Mouse (Mus musculus): Measurements from ENCODE around the gene Sf3a1.
A peak's percentile ranks its signal among the peaks of the same experiment; 100 is the strongest.

The Sf3a1 gene

GRCm38 (mm10) chr11:4214572-4214971 is 54.4 kb downstream of the Sf3a1 start:
- no peak for DNase-seq (ENCODE audit: low read depth, low spot score)

GRCm38 (mm10) chr11:4215061-4215460 is 54.9 kb downstream of the Sf3a1 start:
- no peak for DNase-seq (ENCODE audit: low read depth, low spot score)

DNA sequence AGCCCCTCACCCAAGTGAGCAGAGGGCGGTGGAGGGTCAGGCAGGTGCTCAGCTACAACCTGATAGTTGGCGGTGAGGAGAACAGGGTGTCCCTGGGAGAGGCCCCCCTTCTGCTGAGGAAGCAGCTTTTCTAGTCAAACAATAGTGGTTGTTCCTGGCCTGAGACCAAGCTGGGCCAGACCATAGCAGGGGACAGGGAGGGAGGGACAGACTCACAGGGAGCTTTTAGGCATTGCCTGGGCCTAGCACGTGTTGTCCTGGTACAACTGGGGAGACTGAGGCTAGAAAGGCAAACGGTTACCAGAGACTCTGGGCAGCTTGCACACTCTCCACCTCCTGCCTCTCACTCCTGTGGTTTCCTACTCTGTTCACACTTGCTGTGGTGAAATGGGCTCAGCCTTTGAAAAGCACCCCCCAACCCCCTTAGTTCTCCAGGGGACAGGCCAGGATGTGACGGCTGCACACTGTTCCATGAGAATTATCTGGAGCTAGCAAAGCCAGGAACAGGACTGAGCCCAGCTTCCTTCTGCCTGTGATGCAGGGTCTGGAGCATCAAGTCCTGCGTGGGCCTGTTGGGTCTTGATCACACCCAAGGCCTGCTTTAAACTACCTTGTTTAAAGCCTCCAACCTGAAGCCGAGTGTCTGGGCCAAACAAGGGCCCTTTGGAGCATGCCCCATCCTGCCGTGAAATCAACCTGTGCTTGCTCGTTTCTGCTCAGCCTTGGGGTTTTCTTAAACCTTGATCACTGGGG is 56.3 kb downstream of the Sf3a1 start:
- no peak for DNase-seq (ENCODE audit: low read depth, low spot score)

- peak; percentile 91 for DNase-seq (ENCODE audit: low read depth, low spot score)
These were observed 57.9 kb downstream of the Sf3a1 start, which contains the start of gene Castor1 for GRCm38 (mm10) chr11:4217914-4218629. Gene Castor1 (plus strand): TSS chr11:4218225.

DNA sequence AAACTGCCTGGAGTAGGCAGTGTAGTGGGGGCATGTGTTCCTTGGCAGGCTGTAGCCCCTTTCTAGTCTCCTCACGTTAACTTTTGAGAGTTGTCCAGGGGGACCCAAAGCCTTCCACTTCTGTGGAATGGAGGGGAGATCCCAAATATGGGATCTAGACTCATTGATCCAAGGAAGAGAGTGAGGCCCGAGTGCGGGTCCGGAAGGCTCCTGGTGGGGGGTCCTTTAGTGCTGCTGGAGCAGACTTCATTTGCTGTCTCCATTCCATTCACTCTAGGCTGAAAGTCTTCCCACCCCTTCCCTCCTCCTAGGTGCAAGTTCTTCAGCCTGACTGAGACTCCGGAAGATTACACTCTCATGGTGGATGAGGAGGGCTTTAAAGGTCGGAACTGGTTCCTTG is 58.5 kb downstream of the Sf3a1 start:
- DNase-seq (ENCODE audit: low read depth, low spot score): no peak

GRCm38 (mm10) chr11:4219317-4219751 is 59.2 kb downstream of the Sf3a1 start:
- DNase-seq (ENCODE audit: low read depth, low spot score): no peak

- DNase-seq (ENCODE audit: low read depth, low spot score): no peak
These were observed 59.8 kb downstream of the Sf3a1 start for GRCm38 (mm10) chr11:4219908-4220307.

DNA sequence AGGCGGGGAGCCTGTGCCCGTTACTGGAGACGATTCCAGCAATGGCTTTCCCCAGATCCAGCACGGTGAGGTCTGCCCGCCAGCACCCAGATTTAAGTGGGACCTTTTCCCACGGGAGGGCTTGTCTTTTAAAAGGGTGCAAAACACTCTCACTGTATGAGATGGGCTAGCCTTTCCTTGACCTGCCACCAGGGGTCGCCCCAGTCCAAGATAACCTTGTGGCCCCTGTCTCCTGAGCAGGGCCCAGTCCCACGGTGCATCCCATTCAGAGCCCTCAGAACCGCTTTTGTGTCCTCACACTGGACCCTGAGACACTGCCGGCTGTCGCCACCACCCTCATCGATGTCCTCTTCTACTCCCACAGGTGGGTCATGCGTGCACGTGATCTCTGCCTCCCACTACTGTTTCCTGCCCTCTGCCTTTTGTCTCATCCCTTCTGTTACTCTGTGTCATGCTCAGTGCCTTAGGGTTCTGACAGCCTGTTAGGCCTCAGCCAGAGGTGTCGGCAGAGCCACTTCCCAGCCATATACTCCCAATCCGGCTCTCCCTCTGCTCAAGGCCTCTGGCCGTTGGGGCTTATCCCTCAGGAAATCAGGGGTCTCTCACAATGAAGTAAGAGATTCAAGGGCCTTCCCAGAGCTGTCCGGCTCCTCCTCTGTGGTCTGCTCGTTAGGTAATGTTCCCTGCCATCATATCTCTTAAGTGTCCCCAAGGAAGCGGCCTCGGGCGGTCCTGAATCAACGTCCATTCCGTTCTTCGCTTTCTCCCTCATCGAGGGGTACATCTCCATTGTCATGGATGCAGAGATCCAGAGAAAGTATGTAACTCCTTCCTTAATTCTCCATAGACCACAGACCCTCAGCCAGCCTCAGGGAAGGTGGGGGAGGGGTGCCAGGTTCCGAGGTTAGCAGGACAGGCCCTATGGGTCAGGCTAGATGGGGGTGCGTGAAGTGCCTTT is 60.6 kb downstream of the Sf3a1 start:
- peak; percentile 77 for DNase-seq (ENCODE audit: low read depth, low spot score)

DNA sequence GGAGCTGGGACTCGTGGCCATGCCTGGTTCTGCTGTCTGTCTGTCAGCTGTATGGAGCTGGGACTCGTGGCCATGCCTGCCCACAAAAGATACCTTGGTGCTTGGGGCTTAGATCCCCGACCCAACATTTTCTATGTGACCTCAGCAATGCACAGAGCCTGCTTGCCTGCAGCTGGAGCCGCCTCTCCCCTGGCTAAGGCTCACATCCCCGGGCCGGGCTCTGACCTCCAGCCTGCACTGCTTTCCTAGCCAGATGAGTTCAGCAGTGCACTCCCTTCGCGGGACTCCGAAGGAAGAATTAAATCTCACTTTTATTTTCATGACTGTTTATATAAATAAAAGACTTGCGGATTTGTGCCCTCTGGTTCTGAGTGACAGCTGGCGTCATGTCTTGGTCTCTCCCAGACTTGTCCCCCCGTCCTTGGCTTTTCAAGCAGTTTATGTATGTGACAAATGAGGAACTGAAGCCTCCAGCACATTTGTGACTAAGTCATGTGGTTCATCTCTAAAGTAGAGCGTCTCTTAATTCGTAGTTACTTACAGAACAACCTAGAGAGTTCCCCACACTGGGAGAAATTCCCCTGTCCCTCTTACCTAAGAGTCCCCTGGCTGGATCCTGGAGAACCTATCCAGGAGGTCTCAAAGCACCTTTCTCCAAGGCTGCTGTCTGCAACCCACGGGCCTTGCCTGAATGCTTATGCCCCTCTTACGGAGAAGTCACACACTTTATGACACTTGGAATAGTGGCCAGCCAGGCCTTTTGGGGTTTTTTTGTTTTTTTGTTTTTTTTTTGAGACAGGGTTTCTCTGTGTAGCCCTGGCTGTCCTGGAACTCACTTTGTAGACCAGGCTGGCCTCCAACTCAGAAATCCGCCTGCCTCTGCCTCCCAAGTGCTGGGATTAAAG is 62.1 kb downstream of the Sf3a1 start:
- DNase-seq (ENCODE audit: low read depth, low spot score): no peak

DNA sequence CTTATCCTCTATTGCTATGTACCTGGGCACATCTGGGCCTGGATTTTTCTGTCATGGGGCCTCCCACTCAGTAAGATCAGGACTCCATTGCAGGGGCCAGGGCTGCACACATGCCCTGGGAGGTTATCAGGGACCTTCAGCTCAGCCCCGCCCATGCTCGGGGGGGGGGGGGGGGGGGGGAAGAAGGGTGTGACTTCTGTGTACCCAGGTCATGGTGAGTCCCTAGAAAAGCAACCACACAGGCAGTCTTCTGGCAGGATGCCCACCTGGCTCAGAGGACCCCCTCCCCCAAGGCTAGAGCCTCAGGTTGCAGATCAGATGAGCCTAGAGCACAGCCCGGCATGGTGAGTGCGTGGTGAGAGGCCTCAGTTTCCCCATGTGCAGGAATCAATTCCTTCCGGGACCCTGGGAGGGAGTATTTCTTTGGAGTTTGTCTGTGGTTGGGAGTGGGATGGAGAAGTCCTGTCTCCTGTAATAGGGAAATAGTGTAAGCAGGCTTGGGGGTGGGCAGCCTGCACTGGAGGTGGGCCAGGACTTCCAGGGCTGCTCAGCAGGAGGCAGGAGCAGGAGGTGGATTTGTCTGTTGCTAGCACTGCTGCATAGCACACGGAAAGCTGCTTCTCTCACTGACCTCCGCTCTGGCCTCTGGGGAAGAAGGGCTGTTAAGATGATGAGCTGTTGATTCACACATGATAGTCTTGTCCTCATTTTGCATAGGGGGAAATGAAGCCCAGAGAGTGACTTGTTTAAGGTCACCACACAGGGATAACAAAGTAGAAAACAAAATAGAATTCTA is 63.4 kb downstream of the Sf3a1 start:
- peak; percentile 82 for DNase-seq (ENCODE audit: low read depth, low spot score)

DNA sequence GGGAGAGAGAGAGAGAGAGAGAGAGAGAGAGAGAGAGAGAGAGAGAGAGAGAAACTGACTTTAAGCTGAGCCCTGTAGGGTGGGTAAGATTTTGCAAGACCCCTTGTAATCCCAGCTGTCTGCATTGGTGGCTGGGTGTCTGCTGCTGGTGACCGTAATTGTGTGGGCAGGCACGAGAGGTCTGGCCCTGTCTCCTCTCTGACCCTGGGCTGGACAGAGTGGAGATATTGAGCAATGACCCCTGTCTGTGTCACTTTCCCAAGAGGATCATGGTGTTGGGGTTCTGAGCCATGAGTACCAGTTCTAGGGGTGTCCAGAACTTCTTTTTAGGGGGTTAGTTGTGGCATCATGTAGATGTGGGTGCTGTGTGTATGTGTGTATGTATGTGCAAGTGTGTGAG is 64.1 kb downstream of the Sf3a1 start:
- DNase-seq (ENCODE audit: low read depth, low spot score): no peak

- DNase-seq (ENCODE audit: low read depth, low spot score): no peak
These were observed 66.6 kb downstream of the Sf3a1 start for GRCm38 (mm10) chr11:4226569-4227325.

DNA sequence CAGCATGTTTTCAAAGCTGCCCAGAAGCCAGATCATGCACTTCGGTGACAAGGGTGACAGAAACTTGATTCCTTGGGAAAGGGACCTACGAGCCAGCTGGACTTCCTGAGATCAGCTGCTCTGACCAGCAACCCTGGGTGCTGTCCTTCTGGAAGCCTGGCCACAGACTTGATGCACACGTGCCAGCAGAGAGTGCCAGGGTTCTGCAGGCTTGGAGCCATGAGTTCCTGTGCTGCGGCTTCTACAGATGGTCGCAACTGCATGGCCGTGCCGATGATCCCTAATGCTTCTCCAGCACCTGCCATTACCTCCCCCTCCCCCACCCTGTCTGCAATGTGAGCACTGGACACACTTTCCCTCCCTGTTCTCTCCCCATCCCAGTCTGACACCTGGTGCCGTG is 68.3 kb downstream of the Sf3a1 start:
- DNase-seq (ENCODE audit: low read depth, low spot score): no peak

GRCm38 (mm10) chr11:4229841-4230240 is 69.7 kb downstream of the Sf3a1 start:
- DNase-seq (ENCODE audit: low read depth, low spot score): no peak

DNA sequence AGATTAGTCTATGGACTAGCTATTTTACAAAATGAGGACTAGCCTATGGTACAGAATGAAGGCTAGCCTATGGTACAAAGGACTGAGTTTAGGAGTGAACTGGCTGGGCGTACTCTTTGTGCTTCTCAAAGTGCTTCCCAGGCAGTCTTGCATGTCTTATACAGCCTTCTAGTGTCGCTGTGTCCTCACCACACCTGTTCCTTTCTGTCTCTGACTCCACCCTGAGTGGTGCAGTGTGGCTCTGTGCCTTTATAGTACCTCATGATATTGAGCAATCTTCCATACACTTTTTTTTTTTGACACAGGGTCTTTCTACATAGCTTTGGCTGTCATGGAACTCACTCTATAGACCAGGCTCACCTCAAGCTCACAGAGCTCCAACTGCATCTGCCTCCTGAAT is 71.3 kb downstream of the Sf3a1 start:
- DNase-seq (ENCODE audit: low read depth, low spot score): no peak
